Mouse (Mus musculus): ENCODE measurements at regions not wholly inside any gene's neighbourhood (a gene's known extent, or its start where the extent isn't known, plus 50 kb on each side); places are given as distances from the start of the nearest gene placed in this dataset.

- no peaks in the 10 kb centered on the region; the same call in 1 of the 2 replicates for H3K4me1 ChIP-seq (ENCODE audit: control insufficient read depth, insufficient read depth, low read length)
- no peaks in the 10 kb centered on the region for H3K27me3 ChIP-seq (ENCODE audit: control insufficient read depth, insufficient read depth, low read length)
- H3K4me3 ChIP-seq (replicated peaks; ENCODE audit: insufficient read depth, low read depth, low read length): no peak overlapping the region
- no peak overlapping the region for H3K27ac ChIP-seq (ENCODE audit: insufficient read depth, low read length)
- no peak for DNase-seq
- TF ChIP-seq CTCF (IDR thresholded peaks at IDR 0.05; ENCODE audit: borderline replicate concordance, insufficient read depth, low read depth, low read length) (no peak), POLR2A (IDR thresholded peaks at IDR 0.05; ENCODE audit: borderline replicate concordance, insufficient read depth, low read length) (no peak)
- 6% methylated on average over 3 of the region's 3 CpGs for whole genome bisulfite sequencing
Measured at GRCm38 (mm10) chr12:97978668-97979067, 280.6 kb downstream of the Galc start.

GRCm38 (mm10) chr12:97978178-97978651 lies 281.0 kb downstream of the Galc start:
- Histone ChIP-seq H3K27me3 (ENCODE audit: control insufficient read depth, insufficient read depth, low read length) (no peaks in the 10 kb centered on the region), H3K4me3 (replicated peaks; ENCODE audit: insufficient read depth, low read depth, low read length) (no peak overlapping the region), H3K27ac (ENCODE audit: insufficient read depth, low read length) (no peak overlapping the region), H3K4me1 (ENCODE audit: control insufficient read depth, insufficient read depth, low read length) (no peaks in the 10 kb centered on the region; the same call in 1 of the 2 replicates)
- TF ChIP-seq POLR2A (IDR thresholded peaks at IDR 0.05; ENCODE audit: borderline replicate concordance, insufficient read depth, low read length) (no peak), CTCF (IDR thresholded peaks at IDR 0.05; ENCODE audit: borderline replicate concordance, insufficient read depth, low read depth, low read length) (no peak)
- peak; percentile 18 to 34 for DNase-seq
- 12% methylated on average over 8 of the region's 8 CpGs for WGBS

- DNase-seq: no peak
- no peak overlapping the region for H3K4me3 ChIP-seq (replicated peaks; ENCODE audit: insufficient read depth, low read depth, low read length)
- TF ChIP-seq CTCF (IDR thresholded peaks at IDR 0.05; ENCODE audit: borderline replicate concordance, insufficient read depth, low read depth, low read length) (no peak), POLR2A (IDR thresholded peaks at IDR 0.05; ENCODE audit: borderline replicate concordance, insufficient read depth, low read length) (no peak)
- WGBS: 89% methylated on average over 3 of the region's 3 CpGs
- no peak overlapping the region for H3K27ac ChIP-seq (ENCODE audit: insufficient read depth, low read length)
- no peaks in the 10 kb centered on the region; the same call in 1 of the 2 replicates for H3K4me1 ChIP-seq (ENCODE audit: control insufficient read depth, insufficient read depth, low read length)
- H3K27me3 ChIP-seq (ENCODE audit: control insufficient read depth, insufficient read depth, low read length): no peaks in the 10 kb centered on the region
Measured at GRCm38 (mm10) chr12:97977633-97978032, 281.6 kb downstream of the Galc start.

GRCm38 (mm10) chr12:97973909-97974510 lies 285.2 kb downstream of the Galc start:
- WGBS: 16% methylated on average over 10 of the region's 10 CpGs
- H3K27ac ChIP-seq (ENCODE audit: insufficient read depth, low read length): no peak overlapping the region
- TF ChIP-seq POLR2A (IDR thresholded peaks at IDR 0.05; ENCODE audit: borderline replicate concordance, insufficient read depth, low read length) (no peak), CTCF (IDR thresholded peaks at IDR 0.05; ENCODE audit: borderline replicate concordance, insufficient read depth, low read depth, low read length) (peak; percentile 38; the same call in 1 of the 2 replicates)
- H3K4me3 ChIP-seq (replicated peaks; ENCODE audit: insufficient read depth, low read depth, low read length): no peak overlapping the region
- H3K4me1 ChIP-seq (ENCODE audit: control insufficient read depth, insufficient read depth, low read length): no peaks in the 10 kb centered on the region; the same call in 1 of the 2 replicates
- peak; percentile 6 to 9 for DNase-seq
- no peaks in the 10 kb centered on the region for H3K27me3 ChIP-seq (ENCODE audit: control insufficient read depth, insufficient read depth, low read length)

- Histone ChIP-seq H3K27me3 (ENCODE audit: control insufficient read depth, insufficient read depth, low read length) (no peaks in the 10 kb centered on the region), H3K4me3 (replicated peaks; ENCODE audit: insufficient read depth, low read depth, low read length) (no peak overlapping the region), H3K27ac (ENCODE audit: insufficient read depth, low read length) (no peak overlapping the region), H3K4me1 (ENCODE audit: control insufficient read depth, insufficient read depth, low read length) (no peaks in the 10 kb centered on the region)
- TF ChIP-seq CTCF (IDR thresholded peaks at IDR 0.05; ENCODE audit: borderline replicate concordance, insufficient read depth, low read depth, low read length): no peak
- no peak for TF ChIP-seq POLR2A (IDR thresholded peaks at IDR 0.05; ENCODE audit: borderline replicate concordance, insufficient read depth, low read length)
- 8% methylated on average over 4 of the region's 4 CpGs for WGBS
- DNase-seq: no peak
Measured at GRCm38 (mm10) chr12:97957201-97957600, 302.1 kb downstream of the Galc start.

GRCm38 (mm10) chr12:97953336-97953735 lies 305.9 kb downstream of the Galc start:
- TF ChIP-seq POLR2A (IDR thresholded peaks at IDR 0.05; ENCODE audit: borderline replicate concordance, insufficient read depth, low read length) (no peak), CTCF (IDR thresholded peaks at IDR 0.05; ENCODE audit: borderline replicate concordance, insufficient read depth, low read depth, low read length) (no peak)
- Histone ChIP-seq H3K27me3 (ENCODE audit: control insufficient read depth, insufficient read depth, low read length) (no peaks in the 10 kb centered on the region), H3K27ac (ENCODE audit: insufficient read depth, low read length) (no peak overlapping the region), H3K4me3 (replicated peaks; ENCODE audit: insufficient read depth, low read depth, low read length) (no peak overlapping the region), H3K4me1 (ENCODE audit: control insufficient read depth, insufficient read depth, low read length) (no peaks in the 10 kb centered on the region)
- WGBS: 94% methylated on average over 3 of the region's 3 CpGs
- no peak for DNase-seq

GRCm38 (mm10) chr12:97952204-97952603 lies 307.1 kb downstream of the Galc start:
- Histone ChIP-seq H3K4me3 (replicated peaks; ENCODE audit: insufficient read depth, low read depth, low read length) (no peak overlapping the region), H3K4me1 (ENCODE audit: control insufficient read depth, insufficient read depth, low read length) (no peaks in the 10 kb centered on the region), H3K27me3 (ENCODE audit: control insufficient read depth, insufficient read depth, low read length) (no peaks in the 10 kb centered on the region), H3K27ac (ENCODE audit: insufficient read depth, low read length) (no peak overlapping the region)
- no peak for DNase-seq
- TF ChIP-seq POLR2A (IDR thresholded peaks at IDR 0.05; ENCODE audit: borderline replicate concordance, insufficient read depth, low read length) (no peak), CTCF (IDR thresholded peaks at IDR 0.05; ENCODE audit: borderline replicate concordance, insufficient read depth, low read depth, low read length) (no peak)
- 50% methylated on average over 8 of the region's 8 CpGs for WGBS

- Histone ChIP-seq H3K27me3 (ENCODE audit: control insufficient read depth, insufficient read depth, low read length) (no peaks in the 10 kb centered on the region), H3K4me3 (replicated peaks; ENCODE audit: insufficient read depth, low read depth, low read length) (no peak overlapping the region), H3K4me1 (ENCODE audit: control insufficient read depth, insufficient read depth, low read length) (no peaks in the 10 kb centered on the region), H3K27ac (ENCODE audit: insufficient read depth, low read length) (no peak overlapping the region)
- DNase-seq: no peak
- 65% methylated on average over 3 of the region's 3 CpGs for WGBS
- TF ChIP-seq CTCF (IDR thresholded peaks at IDR 0.05; ENCODE audit: borderline replicate concordance, insufficient read depth, low read depth, low read length) (no peak), POLR2A (IDR thresholded peaks at IDR 0.05; ENCODE audit: borderline replicate concordance, insufficient read depth, low read length) (no peak)
Measured at GRCm38 (mm10) chr12:97950072-97950471, 309.2 kb downstream of the Galc start.

All from cerebellum, adult 2 months (tissue).